Mouse (Mus musculus) G1E-ER4 (cell line): Measurements from ENCODE around the gene Stat3. TPM values are rescaled to one million over a fixed set of nuclear protein-coding genes. Genes with fewer than 3 reads are reported as not detected.

Source experiments
- GATA1 ChIP-seq: IDR thresholded peaks from one replicate; pipeline ENCODE4 v1.8.0; 2012; ENCODE audit warnings: low read length, inconsistent platforms
- polyA plus RNA-seq: library from polyadenylated mRNA; stranded (reverse); fragments of >175 nt; gene quantifications from 2 replicates; pipeline ENCODE4 v1.2.3, GENCODE M21; 2012

Gene Stat3
- polyA plus RNA-seq, 1 experiment = 10.6 TPM

DNA sequence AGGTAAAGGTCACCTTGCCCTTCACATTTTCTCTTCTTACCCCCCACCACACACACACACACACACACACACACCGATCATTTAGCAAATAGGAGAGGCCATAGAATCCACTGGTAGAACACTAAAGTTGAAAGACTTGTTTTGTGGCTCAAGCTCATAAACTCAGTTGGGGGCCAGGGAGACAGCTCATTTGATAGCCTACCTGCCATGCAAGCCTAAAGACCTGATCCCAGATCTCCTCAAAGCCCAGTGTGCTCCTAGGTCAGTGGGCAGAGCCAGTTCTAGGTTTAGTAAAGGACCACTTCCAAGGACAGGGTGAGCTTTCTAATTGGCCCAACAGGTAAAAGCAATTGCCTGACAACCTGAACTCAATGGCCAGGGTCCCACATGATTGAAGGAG, 3.0 kb upstream of the Stat3 start:
- TF ChIP-seq GATA1 = no peak

DNA sequence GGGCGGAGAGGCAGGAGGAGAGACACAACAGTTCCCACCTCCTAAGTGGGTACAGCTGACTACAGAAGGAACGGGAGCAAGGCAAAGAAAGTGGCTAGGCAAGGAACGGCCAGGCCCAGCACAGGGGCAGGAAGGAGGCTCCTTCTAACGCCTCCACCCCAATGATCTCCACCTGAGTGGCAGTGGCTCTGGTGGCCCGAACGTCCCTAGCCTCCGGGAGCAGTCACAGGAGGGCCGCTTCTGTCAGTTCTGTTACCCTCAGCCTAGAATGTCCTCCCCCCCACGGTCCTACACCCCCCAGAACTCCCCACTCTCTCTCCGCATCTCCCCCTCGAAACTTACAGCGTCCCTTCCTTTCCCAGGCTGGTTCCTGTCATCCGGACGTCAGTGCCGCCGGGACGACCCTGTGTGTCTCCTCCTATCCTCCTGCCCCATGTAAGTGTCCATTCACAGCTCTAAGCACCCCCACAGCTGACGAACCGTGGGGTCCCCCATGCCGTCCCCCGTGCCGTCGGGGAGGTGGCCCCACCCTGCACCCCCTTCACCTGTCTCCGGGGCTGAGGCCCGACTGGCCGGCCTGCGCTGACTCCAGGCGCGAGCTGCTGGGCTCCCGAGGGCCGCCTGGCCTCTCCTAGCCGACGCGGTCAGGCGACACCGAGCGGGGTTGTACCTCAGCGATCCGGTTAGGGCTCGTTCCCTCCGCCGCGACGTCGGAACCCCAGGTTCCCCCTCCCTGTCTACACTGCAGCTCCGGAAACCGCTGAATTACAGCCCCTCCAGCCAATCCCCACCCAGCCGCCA, 429 bp downstream of the Stat3 start:
- no peak for TF ChIP-seq GATA1

GRCm38 (mm10) chr11:100938112-100938511, 1.2 kb downstream of the Stat3 start:
- no peak for TF ChIP-seq GATA1

DNA sequence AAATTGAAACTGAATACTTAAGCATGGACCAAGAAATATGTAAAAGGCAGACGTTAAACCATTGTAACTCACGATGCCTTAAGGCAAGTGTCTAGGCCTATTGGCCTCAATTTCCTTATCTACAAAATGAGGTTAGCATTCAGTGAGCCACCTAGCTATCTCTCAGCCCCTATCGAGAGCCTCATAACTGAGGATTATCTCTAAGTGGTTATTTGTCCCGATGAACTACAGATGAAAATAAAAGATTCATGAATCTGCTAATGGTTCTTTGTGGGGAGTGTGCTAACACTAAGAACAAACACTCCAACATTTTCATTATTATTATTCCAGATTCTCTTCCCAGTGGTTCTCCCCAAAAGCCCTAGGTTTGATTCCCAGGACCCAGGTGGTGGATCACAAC, 2.0 kb downstream of the Stat3 start:
- TF ChIP-seq GATA1 = peak; percentile 62

GRCm38 (mm10) chr11:100935373-100936355, 3.7 kb downstream of the Stat3 start:
- no peak for TF ChIP-seq GATA1

DNA sequence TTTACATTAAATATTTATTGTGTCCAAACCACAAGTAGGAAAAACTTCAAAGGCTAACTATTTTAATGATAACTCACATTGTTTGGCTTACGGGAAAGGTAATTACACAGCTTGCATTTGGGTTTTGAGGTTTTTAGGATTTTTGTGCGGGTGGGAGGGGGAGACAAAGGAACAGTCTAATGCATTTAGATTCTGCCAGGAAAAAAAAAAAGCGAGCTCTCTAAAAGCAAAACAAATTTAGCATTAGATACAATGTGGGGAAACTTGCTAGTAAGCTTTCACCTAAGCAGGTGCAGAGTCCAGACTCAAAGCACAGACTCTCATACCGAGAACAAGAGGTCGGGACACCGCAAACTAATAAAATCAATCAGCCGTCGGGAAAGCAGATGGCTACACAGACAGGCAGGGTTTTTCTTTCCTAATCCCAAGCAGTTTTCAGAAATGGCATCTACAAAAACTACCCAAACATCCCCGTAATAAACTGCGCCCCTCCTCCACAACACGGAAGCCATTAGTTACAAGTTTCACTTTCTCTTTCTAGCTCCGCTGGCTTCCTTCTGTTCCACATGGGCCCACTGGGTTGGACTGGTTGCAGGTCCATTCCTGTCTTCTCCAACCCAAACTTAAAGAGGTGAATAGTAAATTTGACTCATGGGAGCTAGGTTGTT, 8.0 kb downstream of the Stat3 start:
- no peak for TF ChIP-seq GATA1

- no peak for TF ChIP-seq GATA1
Observed at GRCm38 (mm10) chr11:100930611-100931010, 8.7 kb downstream of the Stat3 start.

DNA sequence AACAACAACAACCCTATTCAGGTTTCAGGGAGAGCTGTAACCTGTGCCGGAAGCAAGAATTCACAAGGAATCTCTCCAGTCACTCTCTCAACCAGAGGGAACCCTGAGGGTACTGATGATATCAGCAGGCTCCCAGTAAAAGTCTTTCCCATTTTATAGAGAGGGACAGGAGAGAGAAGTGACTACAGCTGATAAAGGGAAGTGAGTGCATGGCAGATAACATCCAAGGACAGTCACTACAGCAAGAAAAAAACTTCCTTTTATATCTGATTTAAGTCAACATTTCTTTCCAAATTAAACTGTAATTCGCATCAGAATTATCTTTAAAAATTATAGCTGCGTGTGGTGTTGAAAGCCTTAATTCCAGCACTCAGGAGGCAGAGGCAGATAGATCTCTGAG, 12.0 kb downstream of the Stat3 start:
- peak; percentile 25 for TF ChIP-seq GATA1

DNA sequence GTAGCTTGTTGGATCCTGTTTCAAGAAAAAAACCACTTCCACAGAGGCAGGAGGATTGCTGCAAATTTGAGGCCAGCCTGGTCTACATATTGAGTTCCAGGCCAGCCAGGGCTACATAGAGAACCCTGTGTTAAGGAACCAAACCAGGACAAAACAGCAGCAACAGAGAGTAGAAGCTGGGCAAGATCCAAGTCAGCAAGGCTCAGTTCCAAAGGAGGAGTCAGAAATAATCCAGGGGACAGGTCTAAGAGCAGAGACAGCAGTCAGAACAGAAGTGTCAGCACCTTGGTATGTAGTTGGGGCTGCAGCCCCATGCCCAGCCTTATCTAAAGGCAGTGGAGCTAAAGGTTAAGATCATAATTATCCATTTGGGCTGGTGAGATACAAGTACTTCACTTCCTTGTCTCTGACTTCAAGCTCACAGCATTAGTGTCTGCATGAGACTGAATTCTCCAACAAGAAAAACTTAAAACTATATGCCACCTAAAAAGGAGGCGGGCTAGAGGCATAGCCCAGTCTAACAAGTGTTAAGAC, 14.9 kb downstream of the Stat3 start:
- TF ChIP-seq GATA1 = no peak

DNA sequence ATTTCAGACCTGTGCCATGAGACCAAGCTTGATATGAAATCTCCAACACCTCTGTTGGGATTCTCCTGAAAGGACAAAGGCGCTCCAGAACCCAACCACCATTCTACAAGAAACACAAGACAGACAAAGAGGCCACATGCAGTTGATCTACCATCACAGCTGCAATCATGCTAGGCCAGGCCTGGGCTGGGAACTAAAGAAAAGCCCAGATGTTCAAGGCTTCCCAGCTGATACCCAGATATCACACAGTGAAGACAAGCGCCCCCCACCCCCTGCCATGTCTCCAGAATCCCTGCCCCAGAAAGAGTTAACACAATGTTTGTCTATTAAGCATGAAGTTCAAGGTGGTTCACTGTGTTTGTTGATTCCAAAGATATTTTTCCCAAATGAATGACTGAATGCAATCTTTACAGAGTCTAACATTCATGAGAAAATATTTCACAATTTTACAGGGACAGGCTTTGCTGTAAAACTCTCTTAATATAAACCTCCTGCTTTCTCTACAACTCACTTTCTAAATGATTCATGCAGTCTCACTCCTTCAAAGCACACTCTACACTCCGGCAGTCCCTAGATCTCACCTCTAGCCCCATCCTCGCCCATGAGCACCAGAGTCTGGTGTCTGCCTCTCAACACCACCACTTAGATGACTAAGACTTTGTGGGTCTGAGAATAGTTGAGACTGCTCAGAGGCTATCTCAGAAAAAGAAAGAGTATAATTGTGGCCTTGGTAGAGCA, 18.3 kb downstream of the Stat3 start:
- TF ChIP-seq GATA1 = no peak

DNA sequence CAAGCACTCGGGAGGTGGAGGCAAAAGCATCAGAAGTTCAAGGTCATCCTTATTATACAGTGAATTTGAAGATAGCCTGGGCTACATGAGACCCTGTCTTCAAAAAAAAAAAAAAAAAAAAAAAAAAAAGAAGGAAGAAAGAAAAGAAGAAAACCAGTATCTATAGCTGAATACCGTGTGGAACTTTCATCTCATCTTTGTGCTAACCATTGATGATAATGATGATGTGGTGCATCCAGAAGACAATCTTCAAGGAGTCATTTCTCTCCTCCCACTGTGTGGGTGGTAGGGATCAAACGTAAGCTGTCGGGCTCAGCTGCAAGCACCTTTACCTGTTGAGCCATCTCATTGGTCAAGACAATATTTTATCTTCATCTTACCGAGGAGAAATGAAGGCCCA, 21.3 kb downstream of the Stat3 start:
- no peak for TF ChIP-seq GATA1

- no peak for TF ChIP-seq GATA1
Observed at GRCm38 (mm10) chr11:100916432-100916971, 22.8 kb downstream of the Stat3 start.

- no peak for TF ChIP-seq GATA1
Observed at GRCm38 (mm10) chr11:100915063-100915462, 24.3 kb downstream of the Stat3 start.

DNA sequence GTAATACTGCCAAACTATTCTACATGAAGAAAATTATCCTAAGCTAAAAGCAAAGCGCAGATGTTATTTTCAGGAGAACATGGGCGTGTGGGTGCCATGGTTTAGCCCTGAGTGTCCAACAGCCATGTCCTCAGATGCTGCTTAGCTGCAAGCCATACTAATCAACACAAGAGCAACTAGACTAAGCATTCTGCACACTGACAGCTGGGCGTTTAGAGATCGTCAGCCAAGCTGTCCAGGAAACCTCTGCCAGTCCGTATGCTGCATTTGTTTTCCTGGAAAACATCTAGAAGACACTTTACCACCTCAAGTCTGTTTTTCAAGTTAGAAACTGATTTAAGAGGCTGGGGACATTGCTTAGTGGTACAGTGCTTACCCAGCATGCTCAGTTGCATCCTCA, 24.9 kb downstream of the Stat3 start:
- no peak for TF ChIP-seq GATA1
